Mouse (Mus musculus): ENCODE results near the gene Rwdd2a. TPM values are rescaled to one million over a fixed set of nuclear protein-coding genes. Genes with fewer than 3 reads are reported as not detected.

Rwdd2a gene
- 5.3 and 5.9 TPM in 2 replicates for polyA plus RNA-seq (2015; fragmentation: Nextera tagmentation; extraction: Ambion mirVana)

GRCm38 (mm10) chr9:86571540-86572135, at the start of gene Rwdd2a, which contains the start of gene Pgm3:
Gene Rwdd2a, plus strand, starts transcription at chr9:86571991.
Gene Pgm3, minus strand, starts transcription at chr9:86571842.
- H3K4me1 ChIP-seq (replicated peaks; ENCODE audit: control insufficient read depth, insufficient read depth, low read length) = peaks cover 20% of the 10 kb centered on the region
- peak; percentile 98 for ATAC-seq (ENCODE audit: low read depth)
- no peaks in the 10 kb centered on the region for H3K9me3 ChIP-seq (ENCODE audit: control insufficient read depth, low read length)

GRCm38 (mm10) chr9:86522335-86522734, 49.5 kb upstream of the Rwdd2a start:
- peaks cover 17% of the 10 kb centered on the region for H3K36me3 ChIP-seq (ENCODE audit: control insufficient read depth, insufficient read depth, low read length)
- no peak overlapping the region for H3K9ac ChIP-seq (ENCODE audit: low read length)
- no peak for ATAC-seq (ENCODE audit: low read depth)

More at GRCm38 (mm10) chr9:86571540-86572135, at the start of gene Rwdd2a, which contains the start of gene Pgm3:
- peak within 1 kb of the TSS; percentile 100 for H3K4me2 ChIP-seq (ENCODE audit: low read depth, low read length)
- WGBS = under 1% methylated on average over 59 of the region's 59 CpGs
- peaks cover 11% of the 10 kb centered on the region for H3K36me3 ChIP-seq (ENCODE audit: control insufficient read depth, insufficient read depth, low read length)
- H3K4me3 ChIP-seq (ENCODE audit: low read length) = peak within 1 kb of the TSS; percentile 65
- peak within 1 kb of the TSS; percentile 78 for H3K27ac ChIP-seq (ENCODE audit: low read length)
- peak within 1 kb of the TSS; percentile 74 for H3K9ac ChIP-seq (ENCODE audit: low read length)
- H3K27me3 ChIP-seq (ENCODE audit: control insufficient read depth, insufficient read depth, low read depth, low read length) = no peaks in the 10 kb centered on the region

GRCm38 (mm10) chr9:86525600-86525999, 46.2 kb upstream of the Rwdd2a start:
- Histone ChIP-seq H3K27ac (ENCODE audit: low read length) (no peak overlapping the region), H3K36me3 (ENCODE audit: control insufficient read depth, insufficient read depth, low read length) (peaks cover 15% of the 10 kb centered on the region), H3K4me3 (ENCODE audit: low read length) (no peak overlapping the region), H3K9ac (ENCODE audit: low read length) (no peak overlapping the region), H3K4me2 (ENCODE audit: low read depth, low read length) (no peak overlapping the region), H3K27me3 (ENCODE audit: control insufficient read depth, insufficient read depth, low read depth, low read length) (no peaks in the 10 kb centered on the region), H3K9me3 (ENCODE audit: control insufficient read depth, low read length) (no peaks in the 10 kb centered on the region), H3K4me1 (replicated peaks; ENCODE audit: control insufficient read depth, insufficient read depth, low read length) (no peaks in the 10 kb centered on the region)
- 34% methylated on average over 2 of the region's 2 CpGs for WGBS
- no peak for ATAC-seq (ENCODE audit: low read depth)

More at GRCm38 (mm10) chr9:86522335-86522734, 49.5 kb upstream of the Rwdd2a start:
- H3K4me3 ChIP-seq (ENCODE audit: low read length) = no peak overlapping the region
- H3K27me3 ChIP-seq (ENCODE audit: control insufficient read depth, insufficient read depth, low read depth, low read length) = no peaks in the 10 kb centered on the region
- no peak overlapping the region for H3K27ac ChIP-seq (ENCODE audit: low read length)
- no peaks in the 10 kb centered on the region for H3K4me1 ChIP-seq (replicated peaks; ENCODE audit: control insufficient read depth, insufficient read depth, low read length)
- no peaks in the 10 kb centered on the region for H3K9me3 ChIP-seq (ENCODE audit: control insufficient read depth, low read length)
- no peak overlapping the region for H3K4me2 ChIP-seq (ENCODE audit: low read depth, low read length)

GRCm38 (mm10) chr9:86534071-86534470, 37.7 kb upstream of the Rwdd2a start:
- Histone ChIP-seq H3K27me3 (ENCODE audit: control insufficient read depth, insufficient read depth, low read depth, low read length) (no peaks in the 10 kb centered on the region), H3K4me2 (ENCODE audit: low read depth, low read length) (no peak overlapping the region), H3K4me1 (replicated peaks; ENCODE audit: control insufficient read depth, insufficient read depth, low read length) (no peaks in the 10 kb centered on the region), H3K4me3 (ENCODE audit: low read length) (no peak overlapping the region), H3K9me3 (ENCODE audit: control insufficient read depth, low read length) (no peaks in the 10 kb centered on the region), H3K36me3 (ENCODE audit: control insufficient read depth, insufficient read depth, low read length) (peaks cover 8% of the 10 kb centered on the region), H3K27ac (ENCODE audit: low read length) (no peak overlapping the region), H3K9ac (ENCODE audit: low read length) (no peak overlapping the region)
- 75% methylated on average over 5 of the region's 5 CpGs for WGBS
- no peak for ATAC-seq (ENCODE audit: low read depth)

GRCm38 (mm10) chr9:86543451-86543850, 28.3 kb upstream of the Rwdd2a start:
- ATAC-seq (ENCODE audit: low read depth) = no peak
- Histone ChIP-seq H3K4me3 (ENCODE audit: low read length) (no peak overlapping the region), H3K4me1 (replicated peaks; ENCODE audit: control insufficient read depth, insufficient read depth, low read length) (no peaks in the 10 kb centered on the region), H3K36me3 (ENCODE audit: control insufficient read depth, insufficient read depth, low read length) (peaks cover 19% of the 10 kb centered on the region), H3K9me3 (ENCODE audit: control insufficient read depth, low read length) (no peaks in the 10 kb centered on the region), H3K27ac (ENCODE audit: low read length) (no peak overlapping the region), H3K4me2 (ENCODE audit: low read depth, low read length) (no peak overlapping the region), H3K9ac (ENCODE audit: low read length) (no peak overlapping the region), H3K27me3 (ENCODE audit: control insufficient read depth, insufficient read depth, low read depth, low read length) (no peaks in the 10 kb centered on the region)
- WGBS = 88% methylated on average over 3 of the region's 3 CpGs

GRCm38 (mm10) chr9:86544559-86544958, 27.2 kb upstream of the Rwdd2a start:
- Histone ChIP-seq H3K27me3 (ENCODE audit: control insufficient read depth, insufficient read depth, low read depth, low read length) (no peaks in the 10 kb centered on the region), H3K4me3 (ENCODE audit: low read length) (no peak overlapping the region), H3K9me3 (ENCODE audit: control insufficient read depth, low read length) (no peaks in the 10 kb centered on the region), H3K36me3 (ENCODE audit: control insufficient read depth, insufficient read depth, low read length) (peaks cover 26% of the 10 kb centered on the region), H3K4me1 (replicated peaks; ENCODE audit: control insufficient read depth, insufficient read depth, low read length) (no peaks in the 10 kb centered on the region), H3K9ac (ENCODE audit: low read length) (no peak overlapping the region), H3K4me2 (ENCODE audit: low read depth, low read length) (no peak overlapping the region), H3K27ac (ENCODE audit: low read length) (no peak overlapping the region)
- 69% methylated on average over 1 of the region's 1 CpGs for WGBS
- ATAC-seq (ENCODE audit: low read depth) = no peak

GRCm38 (mm10) chr9:86549637-86550162, 22.1 kb upstream of the Rwdd2a start:
- no peak overlapping the region for H3K9ac ChIP-seq (ENCODE audit: low read length)
- H3K27ac ChIP-seq (ENCODE audit: low read length) = no peak overlapping the region
- H3K4me3 ChIP-seq (ENCODE audit: low read length) = no peak overlapping the region
- no peak for ATAC-seq (ENCODE audit: low read depth)
- H3K36me3 ChIP-seq (ENCODE audit: control insufficient read depth, insufficient read depth, low read length) = peaks cover 25% of the 10 kb centered on the region
- 84% methylated on average over 5 of the region's 5 CpGs for WGBS
- H3K4me2 ChIP-seq (ENCODE audit: low read depth, low read length) = no peak overlapping the region
- H3K27me3 ChIP-seq (ENCODE audit: control insufficient read depth, insufficient read depth, low read depth, low read length) = no peaks in the 10 kb centered on the region
- H3K4me1 ChIP-seq (replicated peaks; ENCODE audit: control insufficient read depth, insufficient read depth, low read length) = no peaks in the 10 kb centered on the region
- H3K9me3 ChIP-seq (ENCODE audit: control insufficient read depth, low read length) = no peaks in the 10 kb centered on the region

GRCm38 (mm10) chr9:86550717-86551116, 21.1 kb upstream of the Rwdd2a start:
- whole genome bisulfite sequencing = 87% methylated on average over 3 of the region's 3 CpGs
- Histone ChIP-seq H3K27me3 (ENCODE audit: control insufficient read depth, insufficient read depth, low read depth, low read length) (no peaks in the 10 kb centered on the region), H3K4me2 (ENCODE audit: low read depth, low read length) (no peak overlapping the region), H3K27ac (ENCODE audit: low read length) (no peak overlapping the region), H3K9me3 (ENCODE audit: control insufficient read depth, low read length) (no peaks in the 10 kb centered on the region), H3K4me1 (replicated peaks; ENCODE audit: control insufficient read depth, insufficient read depth, low read length) (no peaks in the 10 kb centered on the region), H3K9ac (ENCODE audit: low read length) (no peak overlapping the region), H3K4me3 (ENCODE audit: low read length) (no peak overlapping the region), H3K36me3 (ENCODE audit: control insufficient read depth, insufficient read depth, low read length) (peaks cover 25% of the 10 kb centered on the region)
- ATAC-seq (ENCODE audit: low read depth) = no peak

- Histone ChIP-seq H3K27ac (ENCODE audit: low read length) (no peak overlapping the region), H3K4me1 (replicated peaks; ENCODE audit: control insufficient read depth, insufficient read depth, low read length) (no peaks in the 10 kb centered on the region), H3K27me3 (ENCODE audit: control insufficient read depth, insufficient read depth, low read depth, low read length) (no peaks in the 10 kb centered on the region), H3K4me2 (ENCODE audit: low read depth, low read length) (no peak overlapping the region), H3K9me3 (ENCODE audit: control insufficient read depth, low read length) (no peaks in the 10 kb centered on the region), H3K36me3 (ENCODE audit: control insufficient read depth, insufficient read depth, low read length) (peaks cover 25% of the 10 kb centered on the region), H3K4me3 (ENCODE audit: low read length) (no peak overlapping the region), H3K9ac (ENCODE audit: low read length) (no peak overlapping the region)
- ATAC-seq (ENCODE audit: low read depth) = no peak
- 79% methylated on average over 9 of the region's 9 CpGs for WGBS
Observed at GRCm38 (mm10) chr9:86553886-86554285, 17.9 kb upstream of the Rwdd2a start.

Data from lung, embryonic 16.5 days (tissue).